ENCODE assay signal across 17 mouse cellular contexts in genomic region chr7:133494982-133495550, GRCm38 (mm10).
DNase-seq lines count a peak whose midpoint lies in the region; ATAC-seq and TF ChIP-seq lines count a peak whose summit lies in the region.
"Had no signal": no experiment of that assay in that cellular context is flagged by ENCODE, and none has a peak within 500 bp of the region (broad histone marks: within the 10 kb centered on the region; RNA-seq: fewer than 3 reads in every experiment).

No protein-coding gene starts in this region.

- intact Hi-C loops in heart, postnatal 10 days (cut with DNase I), result no loop called here

- no peak overlapping the region for H3K9ac ChIP-seq in embryonic facial prominence, embryonic 11.5 days (replicated peaks; ENCODE audit: low read length)
- no peak overlapping the region for H3K9ac ChIP-seq in limb, embryonic 12.5 days (replicated peaks)
- no peak overlapping the region for H3K9ac ChIP-seq in midbrain, embryonic 15.5 days
- H3K9ac ChIP-seq: forebrain, embryonic 13.5 days; limb, embryonic 15.5 days; liver, postnatal 0 days had no signal

- no peak overlapping the region for H3K4me2 ChIP-seq in embryonic facial prominence, embryonic 11.5 days (ENCODE audit: low read depth, low read length)
- H3K4me2 ChIP-seq in limb, embryonic 12.5 days, result no peak overlapping the region
- H3K4me2 ChIP-seq in midbrain, embryonic 15.5 days, result no peak overlapping the region
- H3K4me2 ChIP-seq: forebrain, embryonic 13.5 days; limb, embryonic 15.5 days had no signal

- H3K4me3 ChIP-seq in layer of hippocampus, adult 2 months, result no peak overlapping the region
- no peak overlapping the region for H3K4me3 ChIP-seq in embryonic facial prominence, embryonic 11.5 days (ENCODE audit: low read depth, low read length)
- no peak overlapping the region for H3K4me3 ChIP-seq in limb, embryonic 12.5 days (replicated peaks)
- H3K4me3 ChIP-seq in midbrain, embryonic 15.5 days, result no peak overlapping the region
- H3K4me3 ChIP-seq: forebrain, embryonic 13.5 days; gastrocnemius, adult 2 months; heart, adult 2 months; limb, embryonic 15.5 days had no signal

- peak overlapping the region; percentile 65; the same call in 1 of the 2 replicates for H3K27ac ChIP-seq in layer of hippocampus, adult 2 months
- H3K27ac ChIP-seq in embryonic facial prominence, embryonic 11.5 days (replicated peaks; ENCODE audit: low read depth, low read length), result peak overlapping the region; percentile 72
- H3K27ac ChIP-seq in limb, embryonic 12.5 days, result 0 out of 2 replicates have a peak overlapping the region, but pooled peaks have one; percentile 19
- H3K27ac ChIP-seq in midbrain, embryonic 15.5 days, result no peak overlapping the region
- H3K27ac ChIP-seq: forebrain, embryonic 13.5 days; gastrocnemius, adult 2 months; heart, adult 2 months; limb, embryonic 15.5 days had no signal

- H3K9me3 ChIP-seq in embryonic facial prominence, embryonic 11.5 days (replicated peaks; ENCODE audit: control insufficient read depth, low read length), result no peaks in the 10 kb centered on the region
- no peaks in the 10 kb centered on the region for H3K9me3 ChIP-seq in limb, embryonic 12.5 days
- no peaks in the 10 kb centered on the region for H3K9me3 ChIP-seq in midbrain, embryonic 15.5 days
- H3K9me3 ChIP-seq: forebrain, embryonic 13.5 days; limb, embryonic 15.5 days had no signal

- WGBS in embryonic facial prominence, embryonic 11.5 days, result 26% methylated on average over 8 of the region's 8 CpGs
- 29% methylated on average over 8 of the region's 8 CpGs for WGBS in limb, embryonic 12.5 days
- WGBS in midbrain, embryonic 15.5 days, result 39% methylated on average over 8 of the region's 8 CpGs

- ATAC-seq in embryonic facial prominence, embryonic 11.5 days (replicated peaks; ENCODE audit: insufficient number of reproducible peaks, low FRiP score, low TSS enrichment, low read depth), result peak; percentile 50; the same call in 1 of the 2 replicates
- no peak for ATAC-seq in limb, embryonic 12.5 days (ENCODE audit: insufficient number of reproducible peaks, insufficient read depth, low FRiP score, low TSS enrichment, low read depth)
- no peak for ATAC-seq in midbrain, embryonic 15.5 days (replicated peaks)
- ATAC-seq: forebrain, embryonic 13.5 days; liver, postnatal 0 days had no signal

- peak; percentile 74 for DNase-seq in heart, adult 11 months
- no peak for DNase-seq in heart, postnatal 10 days
- no peak for DNase-seq in layer of hippocampus, adult 2 months (ENCODE audit: low spot score in 2 of 2)
- no peak for DNase-seq in layer of hippocampus, adult 8-10 months (ENCODE audit: low spot score in 2 of 2)
- peak; percentile 81 for DNase-seq in embryonic facial prominence, embryonic 11.5 days (ENCODE audit: low spot score)
- no peak for DNase-seq in testis, postnatal 10 days (ENCODE audit: low spot score)
- DNase-seq: B cell, adult 2 months; cerebellum, adult 11-12 months; gastrocnemius, adult 2 months; heart, adult 2 months; liver, postnatal 0 days; midbrain, embryonic 14.5 days; thymus, adult 2 months had no signal

- no peaks in the 10 kb centered on the region for H3K27me3 ChIP-seq in embryonic facial prominence, embryonic 11.5 days (ENCODE audit: control insufficient read depth, insufficient read depth, low read length)
- peaks cover 6% of the 10 kb centered on the region; the same call in 1 of the 2 replicates for H3K27me3 ChIP-seq in limb, embryonic 12.5 days
- H3K27me3 ChIP-seq in midbrain, embryonic 15.5 days (replicated peaks), result peaks cover 3% of the 10 kb centered on the region; the same call in 1 of the 2 replicates
- H3K27me3 ChIP-seq: forebrain, embryonic 13.5 days; limb, embryonic 15.5 days had no signal

- no peaks in the 10 kb centered on the region for H3K36me3 ChIP-seq in embryonic facial prominence, embryonic 11.5 days (replicated peaks; ENCODE audit: control insufficient read depth, insufficient read depth, low read depth, low read length)
- no peaks in the 10 kb centered on the region for H3K36me3 ChIP-seq in limb, embryonic 12.5 days
- no peaks in the 10 kb centered on the region for H3K36me3 ChIP-seq in midbrain, embryonic 15.5 days (replicated peaks)
- H3K36me3 ChIP-seq: limb, embryonic 15.5 days had no signal

- TF ChIP-seq CTCF in layer of hippocampus, adult 2 months (conservative IDR thresholded peaks at IDR 0.05), result no peak

- H3K4me1 ChIP-seq in embryonic facial prominence, embryonic 11.5 days (ENCODE audit: control insufficient read depth, insufficient read depth, low read length), result no peaks in the 10 kb centered on the region; the same call in none of the 2 replicates
- H3K4me1 ChIP-seq in limb, embryonic 12.5 days (replicated peaks), result peaks cover 37% of the 10 kb centered on the region
- no peaks in the 10 kb centered on the region for H3K4me1 ChIP-seq in midbrain, embryonic 15.5 days

Comparison
In these comparisons a context has a peak if more than half of its experiments do, and no peak if none do; other contexts are left out.
1. DNase-seq: peak in heart, adult 11 months (single experiment) and embryonic facial prominence, embryonic 11.5 days (single experiment); none in heart, postnatal 10 days (0 of 2), layer of hippocampus, adult 2 months (0 of 2), layer of hippocampus, adult 8-10 months (0 of 2) and testis, postnatal 10 days (single experiment).